Mouse (Mus musculus) kidney, embryonic 14.5 days (tissue): ENCODE measurements around the gene Homez. TPM values are rescaled to one million over a fixed set of nuclear protein-coding genes. Genes with fewer than 3 reads are reported as not detected.

Experiments
- ATAC-seq: fragments of 200-750 bp; cut with Nextera tagmentation; 2 replicates; pipeline ENCODE4 v1.8.0; 2017; ENCODE audit warnings: moderate number of reproducible peaks, mild to moderate bottlenecking, moderate TSS enrichment, moderate library complexity; ENCODE audit not compliant: low FRiP score, low TSS enrichment
- H3K27ac ChIP-seq: fragments of 300-500 bp; sonication (generic); 2 replicates; pipeline ENCODE4 v1.5.1; 2014; ENCODE audit warnings: low read depth, mild to moderate bottlenecking, low read length, moderate library complexity, mixed read lengths
- H3K27me3 ChIP-seq: fragments of 300-500 bp; sonication (generic); 2 replicates; pipeline ENCODE4 v1.6.1; 2014; ENCODE audit warnings: mild to moderate bottlenecking, low read length; ENCODE audit not compliant: control insufficient read depth, insufficient read depth
- H3K36me3 ChIP-seq: fragments of 300-500 bp; sonication (generic); 2 replicates; pipeline ENCODE4 v1.6.1; 2014; ENCODE audit warnings: low read length, mixed read lengths; ENCODE audit not compliant: control insufficient read depth, insufficient read depth
- H3K4me1 ChIP-seq: fragments of 300-500 bp; sonication (generic); 2 replicates; pipeline ENCODE4 v1.6.1; 2014; ENCODE audit warnings: low read length, mixed read lengths; ENCODE audit not compliant: control insufficient read depth, insufficient read depth
- H3K4me2 ChIP-seq: fragments of 300-500 bp; sonication (generic); replicated peaks from 2 replicates; pipeline ENCODE4 v1.6.1; 2014; ENCODE audit warnings: low read depth, mild to moderate bottlenecking, low read length
- H3K4me3 ChIP-seq: fragments of 300-500 bp; sonication (generic); 2 replicates; pipeline ENCODE4 v1.5.1; 2014; ENCODE audit warnings: mild to moderate bottlenecking, low read length
- H3K9ac ChIP-seq: fragments of 300-500 bp; sonication (generic); 2 replicates; pipeline ENCODE4 v1.6.1; 2014; ENCODE audit warnings: low read depth, mild to moderate bottlenecking, low read length, moderate library complexity
- H3K9me3 ChIP-seq: fragments of 300-500 bp; sonication (generic); 2 replicates; pipeline ENCODE4 v1.6.1; 2016; ENCODE audit warnings: low read length; ENCODE audit not compliant: control insufficient read depth
- WGBS: fragments of 180-500 bp; shearing (Covaris S2); extraction: QIAGEN DNeasy Blood & Tissue Kit; methylation state at CpG from one replicate; pipeline ENCODE4 v1.1.7; 2014; 5-methylcytosine and 5-hydroxymethylcytosine counted together
- polyA plus RNA-seq: library from polyadenylated mRNA; unstranded; fragments of >200 nt; fragmentation: Nextera tagmentation; extraction: Ambion mirVana; gene quantifications from 2 replicates; pipeline ENCODE4 v1.2.1, GENCODE M21; 2014

Gene Homez
- polyA plus RNA-seq, 1 experiment from 2014 or later = 19.1 TPM

DNA sequence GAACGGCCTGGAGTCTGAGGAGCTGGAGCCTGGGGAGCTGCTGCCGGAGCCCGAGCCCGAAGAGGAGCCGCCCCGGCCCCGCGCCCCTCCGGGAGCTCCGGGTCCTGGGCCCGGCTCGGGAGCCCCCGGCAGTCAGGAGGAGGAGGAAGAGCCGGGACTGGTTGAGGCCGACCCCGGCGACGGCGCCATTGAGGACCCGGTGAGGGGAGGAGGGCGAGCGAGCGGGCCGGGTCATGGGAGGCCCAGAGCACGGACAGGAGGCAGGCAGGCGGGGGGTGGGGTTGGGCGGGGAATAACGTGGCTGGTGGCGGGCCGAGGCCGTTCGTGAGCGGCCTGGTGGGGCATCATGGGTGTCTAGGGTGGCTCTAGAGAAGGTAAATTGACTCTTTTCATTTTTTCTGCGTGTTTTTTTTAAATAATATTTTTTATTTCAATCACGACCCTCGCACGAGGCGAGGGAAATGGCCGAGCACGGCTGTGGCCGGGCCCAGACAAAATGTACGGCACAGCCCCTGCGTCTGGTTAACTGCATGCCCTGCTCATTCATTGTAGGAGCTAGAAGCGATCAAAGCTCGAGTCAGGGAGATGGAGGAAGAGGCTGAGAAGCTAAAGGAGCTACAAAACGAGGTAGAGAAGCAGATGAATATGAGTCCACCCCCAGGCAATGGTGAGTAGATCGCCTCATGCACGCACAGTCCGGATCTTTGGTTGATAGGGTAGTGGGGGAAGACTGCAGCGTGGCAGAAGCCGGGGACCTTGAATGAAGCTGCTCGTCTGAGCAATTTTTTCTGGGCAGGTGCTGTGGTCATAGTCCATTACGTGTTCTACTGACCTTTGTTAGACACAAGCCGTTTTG is 23.8 kb upstream of the Homez start:
- Histone ChIP-seq H3K4me2 (peak overlapping the region; percentile 73), H3K9me3 (no peaks in the 10 kb centered on the region), H3K27me3 (no peaks in the 10 kb centered on the region), H3K4me3 (peak overlapping the region; percentile 98), H3K9ac (peak overlapping the region; percentile 100), H3K36me3 (peaks cover 32% of the 10 kb centered on the region), H3K27ac (peak overlapping the region; percentile 93), H3K4me1 (peaks cover 28% of the 10 kb centered on the region)
- peak; percentile 68 for ATAC-seq
- under 1% methylated on average over 54 of the region's 54 CpGs for WGBS

DNA sequence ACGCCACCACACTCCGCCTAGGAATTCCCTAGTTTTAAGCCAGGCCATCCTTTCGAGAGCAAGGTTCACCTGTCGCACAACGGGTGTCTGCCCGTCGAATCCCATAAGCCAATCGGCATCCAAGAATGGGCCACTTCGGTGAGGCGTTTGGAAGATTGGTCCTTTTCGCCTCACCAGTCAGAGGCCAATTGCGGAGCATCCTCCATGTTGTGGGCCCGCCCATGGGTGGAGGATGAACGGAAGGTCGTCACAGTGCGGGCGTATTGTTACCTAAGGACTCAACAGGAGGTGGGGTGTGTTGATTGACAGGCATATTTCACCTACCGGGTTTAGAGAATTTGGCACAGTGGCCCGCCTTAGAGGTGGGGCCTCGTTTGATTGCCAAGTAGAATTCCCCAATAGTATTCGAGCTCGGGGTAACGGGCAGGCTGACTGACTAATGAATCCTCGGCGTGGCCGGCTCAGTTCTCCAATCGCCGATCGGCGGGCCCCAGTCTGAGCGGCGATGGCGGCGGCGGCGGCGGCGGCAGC is 23.0 kb upstream of the Homez start:
- ATAC-seq = peak; percentile 99
- Histone ChIP-seq H3K27me3 (no peaks in the 10 kb centered on the region), H3K27ac (peak overlapping the region; percentile 93), H3K9ac (peak overlapping the region; percentile 100), H3K9me3 (no peaks in the 10 kb centered on the region), H3K4me1 (peaks cover 28% of the 10 kb centered on the region), H3K36me3 (peaks cover 32% of the 10 kb centered on the region), H3K4me3 (peak overlapping the region; percentile 98), H3K4me2 (peak overlapping the region; percentile 49)
- WGBS = under 1% methylated on average over 38 of the region's 38 CpGs

DNA sequence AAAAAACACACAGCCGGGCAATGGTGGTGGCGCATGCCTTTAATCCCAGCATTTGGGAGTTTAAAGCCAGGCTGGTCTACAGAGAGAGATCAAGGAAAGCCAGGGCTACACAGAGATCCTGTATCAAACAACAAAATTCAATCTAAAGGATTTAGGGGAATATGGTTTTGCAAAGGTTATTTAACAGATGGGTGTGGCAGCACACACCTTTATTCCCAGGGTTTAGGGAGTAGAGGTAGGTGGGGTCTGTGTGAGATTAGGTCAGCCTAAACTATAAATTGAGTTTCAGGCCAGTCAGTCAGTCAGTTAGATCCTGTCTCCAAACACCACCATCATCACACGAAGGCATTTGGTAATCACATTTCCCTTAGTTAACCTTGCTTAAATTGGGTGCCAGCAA is 21.4 kb upstream of the Homez start, which contains the start of gene Pabpn1:
Gene Pabpn1 (plus strand): TSS at position 301 of the 400 bp plus-strand sequence.
- H3K36me3 ChIP-seq = peaks cover 20% of the 10 kb centered on the region
- no peaks in the 10 kb centered on the region for H3K9me3 ChIP-seq
- no peak for ATAC-seq
- peak within 1 kb of the TSS; percentile 58; the same call in 1 of the 2 replicates for H3K9ac ChIP-seq
- H3K27me3 ChIP-seq = no peaks in the 10 kb centered on the region
- H3K27ac ChIP-seq = peak within 1 kb of the TSS; percentile 79
- H3K4me3 ChIP-seq = peak within 1 kb of the TSS; percentile 98
- peak within 1 kb of the TSS; percentile 49 for H3K4me2 ChIP-seq
- 97% methylated on average over 3 of the region's 3 CpGs for WGBS
- peaks cover 24% of the 10 kb centered on the region for H3K4me1 ChIP-seq

DNA sequence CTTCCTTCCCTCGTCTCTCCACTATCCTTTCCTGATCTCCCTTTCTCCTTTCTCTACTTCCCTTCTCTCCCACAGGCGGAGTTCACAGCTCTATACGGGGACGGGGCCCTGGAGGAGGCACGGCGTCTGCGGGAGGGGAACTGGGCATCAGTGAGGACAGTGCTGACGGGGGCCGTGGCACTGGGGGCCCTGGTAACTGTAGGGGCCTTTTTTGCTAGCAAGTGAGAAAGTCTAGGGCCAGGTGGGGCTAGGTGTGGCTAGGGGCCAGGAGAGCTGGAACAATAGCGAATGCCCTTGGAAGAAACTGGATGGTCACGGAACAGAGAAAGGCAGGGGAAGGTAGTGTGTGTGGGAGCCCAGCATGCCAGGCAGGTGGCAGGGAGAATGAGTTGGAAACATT is 14.5 kb upstream of the Homez start:
- Histone ChIP-seq H3K27me3 (no peaks in the 10 kb centered on the region), H3K9ac (no peak overlapping the region; the same call in 1 of the 2 replicates), H3K27ac (no peak overlapping the region), H3K4me2 (no peak overlapping the region; the same call in 1 of the 2 replicates), H3K9me3 (no peaks in the 10 kb centered on the region), H3K4me3 (no peak overlapping the region), H3K4me1 (peaks cover 7% of the 10 kb centered on the region; the same call in 1 of the 2 replicates), H3K36me3 (peaks cover 12% of the 10 kb centered on the region; the same call in 1 of the 2 replicates)
- WGBS = 88% methylated on average over 11 of the region's 11 CpGs
- no peak for ATAC-seq

DNA sequence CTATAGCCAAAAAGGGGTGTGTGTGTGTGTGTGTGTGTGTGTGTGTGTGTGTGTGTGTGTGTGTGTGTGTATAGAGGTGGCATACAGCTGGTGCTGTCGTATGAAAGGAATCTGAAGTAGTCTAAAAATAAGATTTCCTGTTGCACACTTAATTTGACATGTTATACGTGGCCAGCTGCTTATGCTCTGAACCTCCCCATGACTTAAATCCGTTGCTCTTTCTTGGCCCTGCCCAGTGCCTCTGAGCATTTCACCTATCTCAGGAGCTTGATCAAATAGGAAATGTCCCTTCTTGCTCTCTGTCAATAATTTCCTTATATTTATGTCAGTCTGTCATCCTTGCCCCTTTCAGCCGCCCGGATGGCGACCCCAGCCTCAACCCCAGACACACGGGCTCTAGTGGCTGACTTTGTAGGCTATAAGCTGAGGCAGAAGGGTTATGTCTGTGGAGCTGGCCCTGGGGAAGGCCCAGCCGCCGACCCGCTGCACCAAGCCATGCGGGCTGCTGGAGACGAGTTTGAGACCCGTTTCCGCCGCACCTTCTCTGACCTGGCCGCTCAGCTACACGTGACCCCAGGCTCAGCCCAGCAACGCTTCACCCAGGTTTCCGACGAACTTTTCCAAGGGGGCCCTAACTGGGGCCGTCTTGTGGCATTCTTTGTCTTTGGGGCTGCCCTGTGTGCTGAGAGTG is 13.4 kb upstream of the Homez start:
- ATAC-seq = peak; percentile 5; the same call in 1 of the 2 replicates
- WGBS = 14% methylated on average over 21 of the region's 21 CpGs
- H3K4me3 ChIP-seq = peak overlapping the region; percentile 73

DNA sequence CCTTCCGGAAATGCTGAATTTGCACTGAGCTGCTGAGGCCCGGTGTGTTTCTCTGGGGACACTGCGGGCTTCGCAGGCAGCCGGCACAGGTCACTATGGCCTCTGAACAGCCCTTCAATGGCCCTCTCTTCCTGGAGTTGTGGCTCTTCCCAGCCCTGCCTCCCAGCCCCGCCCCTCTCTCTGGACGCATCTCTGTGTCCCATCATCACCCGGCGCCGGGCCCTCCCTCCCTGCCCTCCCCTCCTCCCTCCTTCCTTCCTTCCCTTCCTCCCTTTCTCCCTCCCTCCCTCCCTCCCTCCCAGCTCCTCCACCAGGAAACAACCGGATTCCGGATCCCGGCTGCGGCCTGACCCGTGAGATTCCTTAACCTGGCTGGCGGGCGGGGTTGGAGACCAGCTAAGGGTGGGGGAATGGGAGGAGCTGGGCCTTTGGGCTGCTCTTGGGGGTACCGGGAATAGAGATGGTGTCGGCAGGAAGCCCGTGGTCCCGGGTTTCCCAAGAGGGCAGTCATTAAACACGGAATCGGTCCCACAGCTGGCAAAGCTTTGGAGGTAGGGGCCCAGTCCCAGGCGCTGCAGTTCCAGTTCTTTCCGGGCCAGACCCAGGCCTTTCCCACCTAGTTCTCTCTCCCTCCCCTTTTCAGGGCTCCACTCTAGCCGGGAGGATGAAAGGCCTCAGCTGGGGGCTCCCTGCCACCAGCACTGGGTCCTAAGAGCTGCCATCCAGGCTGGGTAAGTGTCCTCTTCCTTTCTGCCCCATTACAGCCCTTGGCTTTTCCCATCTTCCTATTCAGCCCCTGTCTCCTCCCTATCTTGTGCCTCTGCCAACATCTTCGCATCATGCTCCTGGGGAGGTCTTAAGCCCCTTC is 12.6 kb upstream of the Homez start, which contains the start of the genes Bcl2l2 and Gm20521:
Gene Bcl2l2 (plus strand): TSS at position 224 of the 868 bp plus-strand sequence.
Gene Gm20521 (plus strand): TSS at position 288 of the 868 bp plus-strand sequence.
- Histone ChIP-seq H3K4me3 (peak within 1 kb of the TSS; percentile 73), H3K4me2 (peak within 1 kb of the TSS; percentile 80), H3K9ac (peak within 1 kb of the TSS; percentile 84), H3K27me3 (no peaks in the 10 kb centered on the region), H3K4me1 (peaks cover 7% of the 10 kb centered on the region; the same call in 1 of the 2 replicates), H3K27ac (peak within 1 kb of the TSS; percentile 95), H3K36me3 (peaks cover 12% of the 10 kb centered on the region; the same call in 1 of the 2 replicates), H3K9me3 (no peaks in the 10 kb centered on the region)
- peak; percentile 91 for ATAC-seq
- WGBS = under 1% methylated on average over 27 of the region's 27 CpGs

More for the DNA sequence above, 13.4 kb upstream of the Homez start:
- no peaks in the 10 kb centered on the region for H3K27me3 ChIP-seq
- peak overlapping the region; percentile 80 for H3K4me2 ChIP-seq
- H3K27ac ChIP-seq = peak overlapping the region; percentile 95
- H3K9me3 ChIP-seq = no peaks in the 10 kb centered on the region
- H3K9ac ChIP-seq = peak overlapping the region; percentile 84
- H3K36me3 ChIP-seq = peaks cover 12% of the 10 kb centered on the region; the same call in 1 of the 2 replicates
- peaks cover 7% of the 10 kb centered on the region; the same call in 1 of the 2 replicates for H3K4me1 ChIP-seq

DNA sequence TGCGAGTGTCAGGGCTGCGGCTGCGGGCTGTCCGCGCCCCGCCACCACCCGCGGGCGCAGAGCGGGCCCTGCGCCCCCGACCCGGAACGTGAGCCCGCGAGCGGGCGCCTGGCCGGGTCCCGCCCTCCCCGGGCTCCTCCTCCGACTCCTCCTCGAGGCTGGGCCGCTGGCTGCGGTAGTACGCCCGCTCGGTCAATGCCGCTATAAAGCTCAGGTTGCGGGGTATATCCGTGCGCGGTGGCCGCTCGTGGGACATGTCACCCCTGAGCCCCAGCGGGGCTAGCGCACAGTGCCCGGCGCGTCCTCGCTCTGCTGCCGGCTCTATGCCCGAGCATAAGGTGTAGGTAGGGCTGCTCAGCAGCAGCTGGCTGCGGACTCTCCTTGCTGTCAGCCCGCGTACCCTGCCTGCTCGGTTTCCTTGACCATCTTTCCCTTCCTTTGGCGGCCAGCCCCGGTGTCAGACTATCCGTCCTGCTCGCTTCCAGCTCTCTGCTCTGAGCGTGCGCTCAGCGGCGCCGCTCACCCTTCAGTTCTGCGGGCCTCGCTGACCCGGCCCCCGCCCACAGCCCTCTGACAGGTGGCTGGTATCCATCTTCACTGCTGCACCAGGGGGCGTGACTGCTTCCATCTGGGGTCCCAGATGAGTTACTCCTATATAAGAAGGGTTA is 6.4 kb upstream of the Homez start, which contains the start of gene Ppp1r3e:
Gene Ppp1r3e (minus strand): TSS at position 503 of the 668 bp plus-strand sequence.
- peaks cover 8% of the 10 kb centered on the region; the same call in 1 of the 2 replicates for H3K4me1 ChIP-seq
- no peaks in the 10 kb centered on the region for H3K36me3 ChIP-seq
- WGBS = under 1% methylated on average over 60 of the region's 61 CpGs
- H3K27ac ChIP-seq = peak within 1 kb of the TSS; percentile 57
- peak within 1 kb of the TSS; percentile 99 for H3K4me2 ChIP-seq
- H3K9me3 ChIP-seq = no peaks in the 10 kb centered on the region
- peak; percentile 77 for ATAC-seq
- peak within 1 kb of the TSS; percentile 76 for H3K9ac ChIP-seq
- H3K27me3 ChIP-seq = no peaks in the 10 kb centered on the region; the same call in 1 of the 2 replicates
- H3K4me3 ChIP-seq = peak within 1 kb of the TSS; percentile 73
